Mouse (Mus musculus): ENCODE results near the gene Gja5.

Gja5 gene

GRCm38 (mm10) chr3:96937606-96938005 is 33.1 kb downstream of the Gja5 start:
- no peak for DNase-seq

- peak; percentile 93 for DNase-seq
Measured at GRCm38 (mm10) chr3:96938738-96939137, 34.2 kb downstream of the Gja5 start.

GRCm38 (mm10) chr3:96942706-96943105 is 38.2 kb downstream of the Gja5 start:
- DNase-seq: no peak

DNA sequence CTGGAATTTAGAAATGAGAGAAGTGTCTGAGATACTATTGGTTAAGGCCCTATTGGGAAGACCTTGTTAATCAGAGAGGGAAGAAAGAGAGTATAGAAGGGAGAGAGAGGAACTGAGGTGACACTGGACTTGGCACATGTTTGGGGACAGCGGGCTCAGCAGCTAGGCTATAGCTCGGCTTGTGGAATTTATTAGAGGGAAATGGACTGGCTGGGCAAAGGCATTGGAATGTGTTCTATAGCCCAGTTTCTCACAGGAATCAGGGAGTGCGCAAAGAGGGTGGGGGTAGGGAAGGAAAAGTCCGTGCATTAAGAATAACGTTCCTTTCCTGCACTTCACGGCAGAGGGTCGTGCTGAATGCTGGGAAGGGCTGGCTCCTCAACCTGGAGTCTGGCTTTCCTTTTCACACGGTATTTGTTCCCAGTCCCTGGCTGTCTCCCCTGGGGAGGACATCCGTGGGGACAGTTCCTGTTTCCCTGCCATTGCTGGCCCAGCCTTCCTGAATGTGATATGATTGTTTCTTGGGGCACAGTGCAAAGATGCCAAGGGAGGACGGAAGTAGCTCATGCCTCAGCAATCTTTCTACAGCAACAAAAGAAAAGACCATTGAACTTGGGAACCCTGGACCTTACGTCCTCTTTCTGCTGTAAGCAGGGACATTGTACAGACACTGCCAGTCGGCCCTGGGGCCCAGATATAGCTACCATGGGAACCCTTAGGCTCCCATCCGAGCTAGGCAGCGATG is 49.2 kb downstream of the Gja5 start:
- DNase-seq: no peak

- DNase-seq: no peak
Measured at GRCm38 (mm10) chr3:96960597-96960996, 56.1 kb downstream of the Gja5 start.

GRCm38 (mm10) chr3:96963088-96964034 is 58.9 kb downstream of the Gja5 start:
- no peak for DNase-seq

DNA sequence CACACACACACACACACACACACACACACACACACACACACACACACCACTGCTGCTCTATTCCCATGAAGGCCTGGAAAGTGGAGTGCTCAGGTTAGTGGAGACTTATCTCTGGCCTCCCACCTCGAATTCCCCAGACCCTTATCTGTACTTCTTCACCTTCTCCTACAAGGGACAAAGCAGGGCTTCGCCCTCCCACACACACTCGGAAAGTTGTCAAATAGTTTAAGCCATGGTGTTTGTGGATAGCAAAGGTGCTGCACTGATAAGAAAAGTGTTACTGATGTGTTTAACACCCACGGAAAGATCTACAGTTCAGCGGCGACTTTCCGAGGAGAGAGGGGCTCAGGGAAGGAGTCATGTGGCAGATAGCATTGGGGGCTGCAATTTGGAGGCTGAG is 66.5 kb downstream of the Gja5 start:
- no peak for DNase-seq

DNA sequence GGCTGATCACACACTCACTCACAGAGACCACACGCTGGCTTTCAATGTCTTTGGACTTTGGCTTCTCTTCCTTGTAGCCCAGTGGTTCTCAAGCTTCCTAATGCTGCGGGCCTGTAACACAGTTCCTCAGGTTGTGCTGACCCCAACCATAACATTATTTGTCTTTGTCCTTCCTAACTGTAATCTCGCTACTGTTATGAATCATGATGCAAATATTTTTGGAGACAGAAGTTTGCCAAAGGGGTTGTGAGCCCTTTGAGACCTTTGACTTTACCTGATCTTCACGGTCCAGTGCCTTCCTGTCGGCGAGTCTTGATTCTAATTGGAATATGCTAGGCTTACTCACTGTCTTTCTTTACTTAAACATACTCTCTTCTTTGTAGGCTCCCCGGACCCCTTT is 70.0 kb downstream of the Gja5 start:
- DNase-seq: no peak

DNA sequence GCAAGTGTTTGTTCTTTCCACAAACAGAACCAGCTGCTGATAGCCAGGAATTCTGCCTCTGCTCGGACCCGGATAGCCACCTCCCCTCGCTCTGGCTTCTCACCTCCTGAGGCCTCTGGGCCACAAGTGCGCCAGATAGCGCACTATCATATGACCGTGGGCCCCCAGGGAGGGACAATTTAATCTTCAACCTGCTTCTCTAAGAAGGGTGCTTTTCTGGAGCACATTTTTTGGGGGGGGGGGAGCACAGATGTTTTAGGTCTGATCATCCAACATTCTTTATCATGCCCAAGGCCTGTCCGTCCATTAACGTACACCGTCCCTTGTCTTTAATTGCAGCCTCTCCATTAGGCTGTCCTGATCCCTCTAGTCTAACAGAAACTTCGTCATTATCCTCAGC is 71.1 kb downstream of the Gja5 start:
- DNase-seq: no peak

- DNase-seq: no peak
Measured at GRCm38 (mm10) chr3:96977507-96977906, 73.0 kb downstream of the Gja5 start.

- no peak for DNase-seq
Measured at GRCm38 (mm10) chr3:96978469-96978868, 74.0 kb downstream of the Gja5 start.

GRCm38 (mm10) chr3:96979020-96979419 is 74.5 kb downstream of the Gja5 start:
- DNase-seq: no peak

DNA sequence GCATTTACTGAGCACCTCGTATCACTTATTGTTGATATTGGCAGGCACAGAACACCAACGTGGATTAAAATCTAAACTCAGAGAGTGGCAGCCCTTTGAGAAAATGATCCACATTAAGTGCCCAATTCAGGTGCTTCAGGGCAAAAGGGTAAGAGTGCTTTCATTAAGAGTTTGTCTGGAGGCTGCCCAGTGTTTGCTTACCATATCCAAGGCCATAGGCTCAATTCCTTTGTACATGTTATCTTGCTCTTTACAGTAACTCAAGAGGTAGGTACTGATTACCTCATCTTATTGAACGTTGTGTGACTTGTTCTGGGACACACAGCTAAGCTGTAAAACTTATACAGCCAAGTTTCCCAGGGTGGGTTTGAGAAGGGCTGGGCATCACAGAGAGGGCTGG is 77.3 kb downstream of the Gja5 start:
- no peak for DNase-seq

- peak; percentile 92 for DNase-seq
Measured at GRCm38 (mm10) chr3:96982666-96983065, 78.2 kb downstream of the Gja5 start.

- no peak for DNase-seq
Measured at GRCm38 (mm10) chr3:96992526-96992925, 88.0 kb downstream of the Gja5 start.

GRCm38 (mm10) chr3:96997770-96998169 is 93.3 kb downstream of the Gja5 start:
- no peak for DNase-seq

DNA sequence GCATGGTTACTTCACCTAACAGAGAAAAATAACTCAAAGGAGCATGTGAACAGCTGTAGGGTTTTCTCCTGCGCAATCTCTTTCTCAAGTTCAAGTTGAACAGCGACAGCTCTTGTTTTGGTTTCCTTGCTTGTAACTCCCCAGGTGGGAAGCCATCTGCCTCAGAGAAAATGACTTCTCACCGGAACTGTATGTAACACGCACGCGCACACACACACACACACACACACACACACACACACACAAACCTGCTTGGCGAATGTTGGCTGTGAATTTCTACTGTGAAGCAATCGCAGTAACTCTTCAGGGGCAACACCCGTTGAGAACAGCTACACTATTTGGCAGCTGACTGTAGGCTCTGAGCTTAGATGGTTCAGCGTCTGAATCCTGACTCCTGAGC is 98.6 kb downstream of the Gja5 start:
- DNase-seq: peak; percentile 68

- no peak for DNase-seq
Measured at GRCm38 (mm10) chr3:97004509-97004908, 100.0 kb downstream of the Gja5 start.

DNA sequence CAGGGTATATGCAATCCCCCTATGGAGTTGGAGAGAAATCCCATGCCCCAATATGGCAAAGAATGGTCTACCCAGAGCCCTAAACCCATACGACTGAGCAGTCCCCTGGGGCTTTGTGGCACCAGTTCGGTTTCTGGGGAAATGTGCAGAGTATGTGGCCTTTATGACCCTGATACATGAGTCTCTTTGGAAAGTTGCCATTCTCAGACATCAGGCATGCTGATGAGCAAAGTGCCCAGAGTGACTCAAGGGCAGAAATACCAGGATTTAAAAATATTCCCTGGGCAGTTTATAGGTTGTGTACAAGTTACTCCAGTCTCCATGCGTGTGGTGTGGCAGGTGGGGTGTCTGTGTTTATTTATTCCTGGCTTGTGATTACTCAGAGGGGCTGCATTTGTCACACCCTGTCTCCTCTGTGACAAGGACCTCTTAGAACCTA is 102.5 kb downstream of the Gja5 start:
- no peak for DNase-seq

GRCm38 (mm10) chr3:97025226-97025625 is 120.7 kb downstream of the Gja5 start:
- no peak for DNase-seq

DNA sequence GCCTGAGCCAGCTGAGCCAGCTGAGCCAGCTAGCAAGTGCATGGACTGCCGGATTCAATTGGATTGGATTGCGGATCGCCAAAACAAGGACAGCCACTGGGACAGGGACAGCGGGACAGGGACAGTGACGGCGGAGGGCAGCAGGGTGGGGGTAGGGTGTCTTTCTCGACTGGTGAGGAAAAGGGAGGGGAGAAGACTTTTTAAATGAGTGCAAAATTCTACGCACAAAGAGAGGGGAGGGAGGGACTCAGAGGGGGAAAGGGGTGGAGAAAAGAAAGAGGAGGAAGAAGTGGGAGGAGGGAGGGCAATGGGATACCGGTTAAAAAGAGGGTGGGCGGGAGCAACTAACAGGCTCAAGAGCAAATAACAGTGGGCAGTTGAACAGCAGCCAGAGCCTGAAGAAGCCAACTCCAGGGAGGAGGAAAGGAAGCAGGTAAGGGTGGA is 127.6 kb downstream of the Gja5 start:
- DNase-seq: no peak

GRCm38 (mm10) chr3:97035558-97035957 is 131.1 kb downstream of the Gja5 start:
- no peak for DNase-seq

- peak; percentile 14 for DNase-seq
Measured at GRCm38 (mm10) chr3:97037119-97037518, 132.6 kb downstream of the Gja5 start.

GRCm38 (mm10) chr3:97039721-97040120 is 135.2 kb downstream of the Gja5 start:
- DNase-seq: no peak

Measured in cerebellum, adult 9-10 months (tissue).